Mouse (Mus musculus) R1 (cell line): ENCODE data around the gene Tubgcp5.

Experiments
- DNase-seq: peaks from one replicate; pipeline ENCODE4 v3.0.0-alpha.2; 2018; ENCODE audit warnings: low read depth, low spot score

Tubgcp5 gene

GRCm38 (mm10) chr7:55849948-55850571 lies 56.1 kb downstream of the Tubgcp5 start:
- DNase-seq: peak; percentile 32

- no peak for DNase-seq
These were observed 58.8 kb downstream of the Tubgcp5 start for GRCm38 (mm10) chr7:55852787-55853186.

- peak; percentile 13 for DNase-seq
These were observed 61.6 kb downstream of the Tubgcp5 start for GRCm38 (mm10) chr7:55855597-55855996.

- DNase-seq: no peak
These were observed 62.8 kb downstream of the Tubgcp5 start for GRCm38 (mm10) chr7:55856741-55857140.

- no peak for DNase-seq
These were observed 63.8 kb downstream of the Tubgcp5 start for GRCm38 (mm10) chr7:55857729-55858128.

GRCm38 (mm10) chr7:55858836-55859517 lies 65.0 kb downstream of the Tubgcp5 start:
- DNase-seq: no peak

- DNase-seq: no peak
These were observed 65.5 kb downstream of the Tubgcp5 start for GRCm38 (mm10) chr7:55859518-55859872.

- no peak for DNase-seq
These were observed 66.0 kb downstream of the Tubgcp5 start for GRCm38 (mm10) chr7:55859956-55860355.

GRCm38 (mm10) chr7:55861175-55861574 lies 67.2 kb downstream of the Tubgcp5 start:
- no peak for DNase-seq

- DNase-seq: no peak
These were observed 71.1 kb downstream of the Tubgcp5 start for GRCm38 (mm10) chr7:55865044-55865443.

GRCm38 (mm10) chr7:55865750-55866416 lies 71.9 kb downstream of the Tubgcp5 start:
- DNase-seq: no peak

GRCm38 (mm10) chr7:55868247-55868646 lies 74.3 kb downstream of the Tubgcp5 start:
- no peak for DNase-seq

- no peak for DNase-seq
These were observed 75.3 kb downstream of the Tubgcp5 start for GRCm38 (mm10) chr7:55869220-55869619.

GRCm38 (mm10) chr7:55870340-55871020 lies 76.5 kb downstream of the Tubgcp5 start:
- DNase-seq: no peak

GRCm38 (mm10) chr7:55871476-55871875 lies 77.5 kb downstream of the Tubgcp5 start:
- peak; percentile 23 for DNase-seq

- no peak for DNase-seq
These were observed 80.7 kb downstream of the Tubgcp5 start for GRCm38 (mm10) chr7:55874703-55875102.

- DNase-seq: no peak
These were observed 83.8 kb downstream of the Tubgcp5 start for GRCm38 (mm10) chr7:55877721-55878120.

GRCm38 (mm10) chr7:55880882-55881281 lies 86.9 kb downstream of the Tubgcp5 start:
- no peak for DNase-seq
